Mouse (Mus musculus) C2C12 (cell line): ENCODE measurements around the gene Tbata. TPM values are rescaled to one million over a fixed set of nuclear protein-coding genes. Genes with fewer than 3 reads are reported as not detected.

Source experiments
- H3K27me3 ChIP-seq: one replicate; pipeline ENCODE4 v1.6.1; 2011; ENCODE audit not compliant: control insufficient read depth, insufficient read depth, insufficient read length
- H3K36me3 ChIP-seq: one replicate; pipeline ENCODE4 v1.6.1; 2011; ENCODE audit not compliant: control insufficient read depth, insufficient read depth
- H3K4me3 ChIP-seq: one replicate; pipeline ENCODE4 v1.5.1; 2011; ENCODE audit warnings: mild to moderate bottlenecking, control low read depth; ENCODE audit not compliant: poor library complexity, insufficient read depth, severe bottlenecking
- H3K79me2 ChIP-seq: one replicate; pipeline ENCODE4 v1.6.1; 2011; ENCODE audit not compliant: control insufficient read depth, insufficient read depth
- H3K79me3 ChIP-seq: one replicate; pipeline ENCODE4 v1.6.1; 2011; ENCODE audit warnings: low read depth, control low read depth
- H3ac ChIP-seq: one replicate; pipeline ENCODE3; 2011; ENCODE audit warnings: low read depth; ENCODE audit not compliant: control insufficient read depth, insufficient read length
- CEBPB ChIP-seq: IDR thresholded peaks from one replicate; pipeline ENCODE4 v1.6.1; 2011; ENCODE audit warnings: low read depth, mild to moderate bottlenecking, control low read depth, moderate library complexity
- CTCF ChIP-seq: IDR thresholded peaks from one replicate; pipeline ENCODE4 v1.5.1; 2011; ENCODE audit not compliant: control insufficient read depth, insufficient read depth, insufficient read length
- FOSL1 ChIP-seq: IDR thresholded peaks from one replicate; pipeline ENCODE4 v1.8.0; 2011; ENCODE audit warnings: mild to moderate bottlenecking, low read length; ENCODE audit not compliant: poor library complexity, insufficient read depth, severe bottlenecking
- MAX ChIP-seq: IDR thresholded peaks from one replicate; pipeline ENCODE4 v1.6.1; 2011; ENCODE audit warnings: mild to moderate bottlenecking, control low read depth
- MYOD1 ChIP-seq: IDR thresholded peaks from one replicate; pipeline ENCODE4 v1.6.1; 2011; ENCODE audit warnings: low read depth; ENCODE audit not compliant: control insufficient read depth, insufficient read length
- MYOG ChIP-seq: IDR thresholded peaks from one replicate; pipeline ENCODE4 v1.6.1; 2011; ENCODE audit not compliant: control insufficient read depth, insufficient read length; ENCODE audit errors: extremely low read depth
- USF1 ChIP-seq: IDR thresholded peaks from one replicate; pipeline ENCODE4 v1.6.1; 2011; ENCODE audit warnings: low read depth, mild to moderate bottlenecking, control low read depth, moderate library complexity
- polyA plus RNA-seq: library from polyadenylated mRNA; unstranded; fragments of >200 nt; fragmentation: generic; extraction: Trizol; gene quantifications from one replicate; pipeline ENCODE4 v1.2.1, GENCODE M21; 2012; ENCODE audit warnings: missing spikeins

Tbata gene
- polyA plus RNA-seq, 1 experiment: not detected

- Histone ChIP-seq H3K4me3 (no peak overlapping the region), H3K36me3 (no peaks in the 10 kb centered on the region), H3K27me3 (no peaks in the 10 kb centered on the region), H3K79me2 (no peaks in the 10 kb centered on the region), H3ac (no peak overlapping the region), H3K79me3 (no peaks in the 10 kb centered on the region)
- no peak for TF ChIP-seq MYOG
- TF ChIP-seq CEBPB: no peak
- no peak for TF ChIP-seq MAX
- TF ChIP-seq MYOD1: no peak
Measured at GRCm38 (mm10) chr10:61162366-61162765, 9.4 kb upstream of the Tbata start.

GRCm38 (mm10) chr10:61167333-61168096, 4.2 kb upstream of the Tbata start:
- no peak for TF ChIP-seq MYOD1
- no peak overlapping the region for H3ac ChIP-seq
- H3K27me3 ChIP-seq: peaks cover 17% of the 10 kb centered on the region
- H3K79me3 ChIP-seq: no peaks in the 10 kb centered on the region
- no peaks in the 10 kb centered on the region for H3K36me3 ChIP-seq
- H3K79me2 ChIP-seq: no peaks in the 10 kb centered on the region
- H3K4me3 ChIP-seq: no peak overlapping the region

- TF ChIP-seq FOSL1 (no peak), USF1 (no peak), MYOD1 (no peak), CEBPB (no peak), MYOG (no peak), MAX (no peak), CTCF (no peak)
- H3K79me2 ChIP-seq: no peaks in the 10 kb centered on the region
Measured at GRCm38 (mm10) chr10:61168393-61168792, 3.4 kb upstream of the Tbata start.

GRCm38 (mm10) chr10:61172496-61172895, 742 bp downstream of the Tbata start:
- Histone ChIP-seq H3K27me3 (peaks cover 17% of the 10 kb centered on the region), H3K79me2 (no peaks in the 10 kb centered on the region), H3ac (no peak overlapping the region), H3K36me3 (no peaks in the 10 kb centered on the region), H3K4me3 (no peak overlapping the region), H3K79me3 (no peaks in the 10 kb centered on the region)
- TF ChIP-seq CTCF (no peak), MYOG (no peak), FOSL1 (no peak), MAX (no peak), CEBPB (no peak), USF1 (no peak), MYOD1 (no peak)

More at GRCm38 (mm10) chr10:61168393-61168792, 3.4 kb upstream of the Tbata start:
- H3K4me3 ChIP-seq: no peak overlapping the region
- H3K36me3 ChIP-seq: no peaks in the 10 kb centered on the region
- H3K79me3 ChIP-seq: no peaks in the 10 kb centered on the region
- peaks cover 17% of the 10 kb centered on the region for H3K27me3 ChIP-seq
- H3ac ChIP-seq: no peak overlapping the region

DNA sequence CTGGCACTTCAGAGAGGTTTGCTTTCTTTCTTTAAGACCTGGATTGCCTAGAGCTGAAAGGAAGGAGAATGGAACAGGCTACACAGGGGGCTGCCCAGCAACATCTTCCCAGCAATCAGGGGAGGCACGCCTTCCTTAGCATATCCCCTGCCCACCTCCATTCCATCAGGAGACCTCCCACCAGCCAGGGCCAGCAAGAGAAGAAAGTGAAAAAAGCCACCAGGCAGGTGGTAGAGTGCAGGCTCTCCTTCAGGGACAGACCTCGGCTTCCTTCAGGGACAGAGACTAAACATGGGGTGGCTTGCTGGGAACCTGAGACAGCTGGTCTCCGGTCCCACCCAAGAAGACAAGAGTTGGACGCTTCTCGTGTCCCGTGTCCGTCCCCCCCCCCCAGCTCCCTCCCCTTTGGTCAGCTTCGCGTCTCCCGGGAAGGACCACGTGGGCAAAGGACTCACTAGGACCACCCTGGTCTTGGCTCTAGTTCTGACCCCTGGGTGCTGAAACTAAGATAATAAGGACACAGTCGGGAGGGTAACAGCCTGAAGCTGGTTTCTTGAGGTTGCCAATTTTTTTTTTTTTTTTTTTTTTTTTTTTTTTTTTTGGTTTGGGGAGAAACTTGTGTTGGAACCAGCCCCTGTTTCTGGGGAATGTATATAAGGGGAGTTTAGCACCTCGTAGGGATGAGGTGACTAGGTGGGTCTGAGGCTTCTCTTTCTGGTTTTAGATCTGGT, 3.1 kb downstream of the Tbata start:
- H3K79me3 ChIP-seq: no peaks in the 10 kb centered on the region
- H3ac ChIP-seq: no peak overlapping the region
- TF ChIP-seq MYOG (no peak), CTCF (no peak)
- H3K27me3 ChIP-seq: peaks cover 4% of the 10 kb centered on the region
- no peak overlapping the region for H3K4me3 ChIP-seq
- H3K79me2 ChIP-seq: no peaks in the 10 kb centered on the region
- no peaks in the 10 kb centered on the region for H3K36me3 ChIP-seq

DNA sequence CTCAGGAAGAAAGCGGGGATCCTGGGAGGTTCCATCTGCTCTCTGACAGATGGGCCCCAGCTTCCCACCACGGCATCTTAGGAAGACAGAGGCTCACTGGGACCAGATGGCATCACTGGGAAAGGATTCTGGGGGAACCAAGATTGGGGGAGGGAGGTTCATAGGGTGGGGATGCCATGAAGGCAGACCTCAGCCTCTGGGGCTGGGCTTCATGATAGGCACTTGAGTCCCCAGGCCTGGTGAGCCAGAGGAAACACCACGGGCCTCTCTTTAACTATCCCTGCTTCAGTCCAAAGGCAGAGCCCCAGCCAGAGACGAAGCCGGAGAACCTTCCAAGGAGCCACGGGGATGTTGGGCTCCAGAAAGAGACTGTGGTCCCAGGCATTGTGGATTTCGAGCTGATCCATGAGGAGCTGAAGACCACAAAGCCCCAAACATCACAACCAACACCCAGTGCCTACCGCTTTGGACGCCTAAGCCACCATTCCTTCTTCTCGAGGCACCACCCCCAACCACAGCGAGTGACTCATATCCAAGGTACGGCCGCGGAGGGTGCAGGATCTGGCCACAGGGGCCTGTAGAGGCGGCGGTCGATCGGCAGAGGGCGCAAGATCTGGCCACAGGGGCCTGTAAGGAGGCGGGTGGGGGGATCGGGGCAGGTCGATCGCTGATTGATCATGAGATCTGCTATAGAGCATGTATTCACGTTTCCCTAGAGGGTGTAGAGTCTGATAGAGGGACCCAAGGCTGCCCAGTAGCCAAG, 3.9 kb downstream of the Tbata start:
- TF ChIP-seq CEBPB (no peak), FOSL1 (no peak), MYOD1 (no peak), USF1 (no peak), CTCF (peak; percentile 70), MAX (peak; percentile 32), MYOG (no peak)
- no peak overlapping the region for H3ac ChIP-seq
- H3K27me3 ChIP-seq: peaks cover 4% of the 10 kb centered on the region
- no peaks in the 10 kb centered on the region for H3K79me2 ChIP-seq
- H3K79me3 ChIP-seq: no peaks in the 10 kb centered on the region
- H3K4me3 ChIP-seq: no peak overlapping the region
- no peaks in the 10 kb centered on the region for H3K36me3 ChIP-seq
